Mouse (Mus musculus): ENCODE data around the gene Ifnlr1. TPM values are rescaled to one million over a fixed set of nuclear protein-coding genes. Genes with fewer than 3 reads are reported as not detected.

The Ifnlr1 gene
- polyA plus RNA-seq, 2 experiments from 2014 or later: 0.08 TPM; not detected in 1

DNA sequence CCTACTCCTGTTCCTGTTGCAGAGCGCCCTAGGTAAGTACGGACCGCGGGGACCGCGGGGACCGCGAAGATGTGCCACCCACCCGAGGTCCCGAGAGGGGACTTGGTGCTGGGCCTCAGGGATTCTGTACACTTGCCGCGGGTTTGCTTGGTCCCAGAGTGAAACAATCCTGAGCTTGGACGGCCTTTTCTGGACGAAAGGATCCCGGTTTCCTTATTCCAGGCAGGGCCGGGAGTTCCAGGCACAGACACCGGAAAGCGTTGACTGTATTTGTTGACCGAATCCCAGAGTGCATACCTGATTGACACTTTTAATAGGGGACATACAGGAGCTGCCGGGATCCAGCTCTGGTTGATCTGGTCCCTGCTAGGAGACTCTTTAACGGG lies 474 bp downstream of the Ifnlr1 start:
- no peak for ATAC-seq

- ATAC-seq: no peak
Observed at GRCm38 (mm10) chr4:135689797-135690196, 3.7 kb downstream of the Ifnlr1 start.

- ATAC-seq: no peak
Observed at GRCm38 (mm10) chr4:135690241-135690640, 4.2 kb downstream of the Ifnlr1 start.

- no peak for ATAC-seq
Observed at GRCm38 (mm10) chr4:135692916-135693315, 6.8 kb downstream of the Ifnlr1 start.

- no peak for ATAC-seq
Observed at GRCm38 (mm10) chr4:135698498-135698897, 12.4 kb downstream of the Ifnlr1 start.

GRCm38 (mm10) chr4:135703497-135703896 lies 17.4 kb downstream of the Ifnlr1 start:
- ATAC-seq: no peak

DNA sequence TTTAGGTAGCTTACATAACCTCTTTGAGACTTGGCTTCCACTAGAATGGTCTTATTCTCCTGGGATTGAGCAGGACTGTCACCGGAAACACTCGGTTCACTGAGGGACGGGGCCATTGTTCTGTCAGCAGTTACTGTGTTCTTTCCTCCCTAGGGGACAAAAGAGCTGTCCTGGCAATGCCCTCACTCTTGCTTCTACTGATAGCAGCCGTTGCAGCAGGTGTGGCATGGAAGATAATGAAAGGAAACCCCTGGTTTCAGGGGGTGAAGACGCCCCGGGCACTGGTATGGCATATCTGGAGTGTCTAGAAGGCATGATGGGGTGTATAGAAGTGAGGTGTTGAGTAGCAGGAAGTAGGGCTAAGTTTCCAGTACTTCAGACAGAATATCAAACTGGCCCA lies 17.9 kb downstream of the Ifnlr1 start:
- ATAC-seq: no peak

GRCm38 (mm10) chr4:135706045-135706444 lies 20.0 kb downstream of the Ifnlr1 start:
- no peak for ATAC-seq

DNA sequence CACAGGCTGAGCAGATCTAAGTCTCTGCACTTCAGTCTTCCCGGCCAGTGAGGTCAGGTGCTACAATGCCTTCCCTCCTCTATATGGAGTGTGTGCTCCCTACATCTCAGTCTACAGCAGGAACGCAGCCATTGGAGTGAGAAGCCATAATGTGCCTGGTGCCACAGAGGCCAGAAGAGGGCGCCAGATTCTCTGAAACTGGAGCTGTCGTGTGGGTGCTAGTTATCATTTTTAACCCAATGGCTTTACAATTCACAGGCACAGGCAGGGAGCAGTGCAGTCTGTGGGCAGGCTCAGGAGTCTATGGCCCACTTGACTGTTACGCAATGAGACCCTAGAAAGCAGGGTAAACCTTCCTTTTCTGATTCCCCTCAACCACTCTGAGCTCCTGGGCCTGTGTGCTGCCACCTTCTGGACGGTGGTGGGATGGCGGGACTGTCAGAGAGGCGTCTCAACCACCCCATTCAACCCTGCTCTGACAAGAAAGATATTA lies 23.0 kb downstream of the Ifnlr1 start:
- peak; percentile 46 for ATAC-seq

DNA sequence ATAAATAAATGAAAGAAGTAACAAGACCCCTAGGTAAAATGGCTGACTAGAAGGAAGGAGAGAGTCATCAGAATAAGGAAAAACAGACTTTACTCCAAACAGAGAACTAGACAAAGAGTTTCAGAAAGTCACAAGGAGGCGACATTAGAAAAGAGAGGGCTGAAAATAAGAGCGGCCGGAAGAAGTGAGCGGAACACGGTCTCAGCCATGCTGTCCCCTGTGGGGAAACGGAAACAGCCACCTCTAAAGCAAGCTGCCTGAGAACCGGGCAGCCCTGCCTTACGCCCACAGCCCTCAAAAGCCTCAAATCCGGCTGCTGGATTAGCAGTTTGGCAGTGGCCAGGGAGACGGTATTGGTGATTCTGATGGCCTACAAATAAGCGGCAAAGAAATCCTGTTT lies 23.5 kb downstream of the Ifnlr1 start:
- ATAC-seq: no peak

GRCm38 (mm10) chr4:135710392-135710791 lies 24.3 kb downstream of the Ifnlr1 start:
- ATAC-seq: no peak

GRCm38 (mm10) chr4:135714776-135715175 lies 28.7 kb downstream of the Ifnlr1 start:
- no peak for ATAC-seq

DNA sequence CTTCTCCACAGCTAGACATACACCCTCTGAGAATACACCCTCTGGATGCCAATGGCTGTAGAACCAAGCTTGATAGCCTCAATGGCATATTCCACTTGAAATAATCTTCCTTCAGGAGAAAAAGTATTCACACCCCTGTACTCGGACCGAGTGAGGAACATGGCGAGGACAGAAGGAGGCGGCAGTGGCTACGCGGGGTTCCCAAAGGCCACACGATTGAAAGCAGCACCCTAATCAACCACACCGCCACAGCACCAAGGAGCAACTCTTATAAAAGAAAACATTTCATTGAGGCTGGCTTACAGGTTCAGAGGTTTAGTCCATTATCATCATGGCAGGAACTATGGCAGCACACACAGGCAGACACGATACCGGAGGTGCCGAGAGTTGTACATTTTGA lies 30.4 kb downstream of the Ifnlr1 start:
- ATAC-seq: peak; percentile 43

- ATAC-seq: no peak
Observed at GRCm38 (mm10) chr4:135722540-135723290, 36.6 kb downstream of the Ifnlr1 start.

DNA sequence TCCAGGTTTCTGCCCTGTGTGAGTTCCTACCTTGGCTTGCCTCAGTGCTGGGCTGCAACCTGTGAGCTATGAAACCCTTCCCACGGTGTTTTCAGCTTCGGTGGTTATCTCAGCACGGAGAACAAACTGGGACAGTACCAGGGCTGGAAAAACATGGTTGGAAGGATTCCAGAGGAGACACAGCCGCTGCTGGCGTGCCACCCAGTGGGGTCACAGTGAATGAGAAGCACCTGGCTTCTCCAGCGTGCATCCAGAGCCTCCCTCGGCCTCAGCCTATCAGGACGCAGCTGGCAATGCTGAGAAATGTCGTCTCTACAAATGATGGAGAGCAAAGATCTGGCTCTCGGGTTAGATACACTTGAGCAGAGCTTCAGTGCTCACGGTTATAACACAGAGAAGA lies 40.3 kb downstream of the Ifnlr1 start:
- no peak for ATAC-seq

DNA sequence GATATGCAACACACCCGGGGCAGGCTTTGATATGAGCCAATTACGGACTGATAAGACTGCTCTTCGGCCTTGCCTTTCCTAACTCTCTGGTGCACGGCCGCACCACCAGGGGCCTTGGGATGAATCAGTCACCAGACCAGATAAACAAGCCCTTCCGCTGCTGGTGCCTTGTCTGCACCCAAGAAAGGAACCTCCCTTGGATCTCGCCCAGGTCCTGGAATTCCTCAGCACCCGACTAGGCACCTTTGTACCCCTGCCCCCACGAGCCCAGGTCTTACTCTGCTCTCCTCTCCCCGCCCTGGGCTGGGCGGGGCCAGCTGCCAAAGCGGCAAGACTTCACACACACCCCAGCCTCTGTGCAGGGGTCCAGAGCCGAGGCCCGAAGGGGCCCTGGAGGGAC lies 41.7 kb downstream of the Ifnlr1 start, which contains the start of gene Il22ra1:
Gene Il22ra1 (plus strand): TSS at position 356 of the 400 bp plus-strand sequence.
- ATAC-seq: no peak

DNA sequence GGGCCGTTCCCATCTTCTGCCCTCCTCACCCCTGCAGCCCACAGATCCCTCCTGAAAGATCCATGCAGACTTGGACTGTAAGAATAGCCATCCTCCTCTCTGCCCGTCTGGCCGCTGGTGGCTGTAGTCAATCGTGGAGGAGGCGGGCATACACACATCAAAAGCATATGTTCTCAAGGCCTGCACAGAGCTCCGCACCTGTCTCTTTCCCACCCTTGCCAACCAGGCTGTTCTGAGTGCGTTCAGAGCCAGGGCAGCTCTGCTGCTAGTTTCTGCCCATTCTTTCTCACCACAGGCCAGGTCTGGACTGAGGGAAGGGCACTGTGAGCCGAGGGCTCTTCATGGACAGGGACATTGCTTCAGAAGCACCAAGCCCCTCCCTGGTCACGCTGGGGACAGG lies 44.1 kb downstream of the Ifnlr1 start:
- ATAC-seq: no peak

DNA sequence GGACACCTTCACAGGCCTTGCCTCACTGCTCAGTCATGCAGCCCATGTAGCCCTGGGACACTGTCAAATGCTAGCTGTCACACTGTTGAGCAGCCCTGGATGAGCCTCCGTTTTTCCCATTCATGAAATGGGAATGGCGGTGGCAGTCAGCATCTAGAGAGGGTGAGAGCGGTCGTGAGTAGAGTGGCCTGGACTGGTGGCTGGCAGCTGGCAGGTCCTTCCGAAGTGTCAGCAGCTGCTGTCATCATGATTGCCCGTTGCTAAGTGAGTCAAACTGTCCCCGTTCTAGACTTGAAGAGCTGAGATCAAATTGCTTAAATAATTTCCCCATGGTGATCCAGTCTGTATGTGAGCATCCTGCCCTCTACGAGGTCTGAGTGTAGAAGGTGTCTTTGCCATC lies 44.9 kb downstream of the Ifnlr1 start:
- no peak for ATAC-seq

- ATAC-seq: no peak
Observed at GRCm38 (mm10) chr4:135733901-135734300, 47.8 kb downstream of the Ifnlr1 start.

DNA sequence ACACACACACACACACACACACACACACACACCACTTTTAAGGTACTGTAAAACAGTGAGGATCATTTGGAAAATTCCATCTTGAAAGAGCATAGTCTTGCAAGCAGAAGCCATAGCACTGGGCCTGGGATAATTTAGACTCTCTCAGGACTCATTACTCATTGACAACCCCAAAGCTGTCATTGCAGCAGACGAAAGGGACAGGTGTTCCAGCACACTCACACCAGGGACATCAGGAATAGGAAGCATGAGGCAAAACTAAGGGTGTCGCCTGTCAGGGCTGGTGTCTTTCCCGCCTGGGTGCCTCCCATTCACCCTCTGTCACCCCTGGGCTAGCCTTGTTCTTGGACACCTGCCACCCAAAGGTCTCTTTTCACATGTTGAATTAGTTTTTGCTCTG lies 50.8 kb downstream of the Ifnlr1 start:
- ATAC-seq: no peak

- no peak for ATAC-seq
Observed at GRCm38 (mm10) chr4:135738237-135738636, 52.1 kb downstream of the Ifnlr1 start.

DNA sequence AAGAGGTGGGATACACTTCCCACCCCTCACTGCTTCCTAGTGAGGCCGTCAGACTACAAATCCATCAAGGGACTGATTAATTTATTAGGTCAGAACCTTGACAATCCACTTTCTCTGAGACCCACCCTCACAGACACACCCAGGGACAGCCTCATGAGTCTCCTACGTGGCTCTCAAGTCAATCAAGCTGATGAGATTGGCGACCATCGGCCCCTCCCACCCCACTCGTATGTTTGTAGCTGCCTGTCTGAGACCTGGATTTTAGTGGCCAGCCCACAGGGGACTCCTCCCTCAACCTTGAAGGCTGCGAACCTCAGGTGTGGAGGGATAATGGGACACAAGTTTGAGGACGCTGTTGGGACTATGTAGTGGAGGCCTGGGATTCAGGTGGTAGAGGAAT lies 53.1 kb downstream of the Ifnlr1 start:
- ATAC-seq: no peak

DNA sequence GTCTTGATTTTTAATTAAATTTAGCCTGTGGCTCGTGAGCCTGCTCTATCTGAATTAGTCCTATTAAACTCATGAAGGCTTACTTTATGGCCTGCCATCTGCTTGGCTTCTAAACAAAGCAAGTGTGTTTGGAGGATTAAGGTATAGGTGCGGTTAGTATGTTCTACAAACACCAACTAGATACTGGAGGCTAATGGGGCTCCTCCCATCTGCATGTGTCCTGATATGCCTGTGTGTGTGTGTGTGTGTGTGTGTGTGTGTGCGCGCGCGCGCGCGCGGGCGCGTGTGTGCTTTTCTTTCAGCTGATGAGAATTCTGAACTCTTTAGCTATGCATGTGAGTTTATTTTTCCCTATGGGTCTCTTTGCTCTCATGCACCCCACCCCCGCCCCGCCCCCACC lies 53.6 kb downstream of the Ifnlr1 start:
- ATAC-seq: no peak

GRCm38 (mm10) chr4:135743520-135743919 lies 57.4 kb downstream of the Ifnlr1 start:
- ATAC-seq: no peak
